Mouse (Mus musculus): ENCODE measurements around the gene Sec24a.
"Not testable (repeated sequence)": the region's sequence is repeated elsewhere in the genome, so short reads cannot be mapped to it uniquely, and the experiment has no call there.

The Sec24a gene

DNA sequence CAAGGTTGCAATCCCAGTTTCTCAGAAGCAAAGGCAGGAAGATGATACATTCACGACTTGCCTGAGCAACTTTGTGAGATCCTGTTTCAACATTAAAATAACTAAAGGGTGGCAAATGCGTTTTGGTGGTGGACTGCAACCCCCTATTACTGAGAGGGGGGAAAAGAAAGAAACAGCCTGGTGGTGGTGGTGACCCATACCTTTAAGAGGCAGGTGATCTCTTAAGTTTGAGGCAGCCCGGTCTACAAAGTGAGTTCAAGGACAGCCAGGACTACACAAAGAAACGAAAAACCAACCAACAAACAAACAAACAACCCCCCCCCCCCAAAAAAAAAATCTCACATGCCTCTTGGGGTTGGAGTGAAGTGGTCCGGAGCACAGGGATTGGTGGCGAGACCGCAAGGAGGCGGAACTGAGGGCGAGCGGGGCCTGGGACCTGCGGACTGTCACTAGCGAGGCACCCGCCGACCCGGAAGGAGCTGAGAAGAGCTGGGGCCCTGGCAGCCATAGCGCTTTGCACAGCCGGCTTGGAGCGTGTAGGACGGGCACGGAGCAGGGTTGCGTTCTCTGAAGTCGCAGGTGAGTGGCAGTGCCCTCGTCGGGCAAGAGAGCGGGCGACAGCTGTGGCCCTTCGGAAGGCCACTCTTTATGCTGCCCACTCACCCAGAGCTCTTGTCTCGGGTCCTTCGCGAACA lies at the start of gene Sec24a, which contains the start of gene Sar1b:
Sec24a (minus strand) TSS at position 422 of the 695 bp plus-strand sequence.
Sar1b (plus strand) TSS at position 475 of the 695 bp plus-strand sequence.
- peak; percentile 82 for DNase-seq

DNA sequence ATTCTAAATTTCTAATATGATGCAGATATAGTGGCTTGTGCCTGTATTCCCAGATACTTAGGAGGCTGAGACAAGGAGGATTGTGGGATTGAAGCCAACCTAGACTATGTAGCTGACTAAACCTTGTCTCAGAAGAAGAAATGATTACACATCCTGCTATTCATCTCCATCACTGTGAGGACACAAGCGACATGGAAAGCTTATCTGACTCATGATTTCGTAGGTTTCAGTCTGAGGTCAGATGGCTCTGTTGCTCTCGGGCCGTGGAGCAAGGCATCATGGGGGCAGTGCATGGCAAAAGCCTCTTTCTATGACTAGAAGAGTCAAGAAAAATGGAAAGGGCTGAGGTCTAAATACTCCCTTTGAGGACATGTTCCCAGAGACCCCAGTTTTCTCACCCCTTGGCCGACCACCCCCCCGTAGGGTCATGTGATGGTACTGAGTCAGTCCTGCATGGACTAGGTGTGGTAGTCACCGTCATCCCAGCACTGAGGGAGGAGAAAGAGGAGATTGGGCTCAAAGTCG lies 48.6 kb upstream of the Sec24a start:
- DNase-seq = no peak

DNA sequence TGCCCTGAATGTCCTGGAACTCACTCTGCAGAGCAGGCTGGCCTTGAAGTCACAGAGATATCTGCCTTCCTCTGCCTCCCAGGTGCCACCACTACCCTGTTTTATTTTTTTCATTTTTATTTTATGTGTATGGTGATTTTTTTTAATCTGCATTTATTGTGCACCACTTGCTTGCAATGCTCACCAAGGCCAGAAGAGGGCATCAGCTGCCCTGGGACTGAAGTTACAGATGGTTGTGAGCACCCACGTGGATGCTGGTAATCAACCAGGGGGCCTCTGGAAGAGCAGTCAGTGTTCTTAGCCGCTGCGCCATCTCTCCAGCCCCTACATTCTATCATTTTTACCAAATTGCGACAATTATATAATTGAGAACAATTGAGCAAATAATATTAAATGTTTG lies 47.8 kb upstream of the Sec24a start:
- no peak for DNase-seq

DNA sequence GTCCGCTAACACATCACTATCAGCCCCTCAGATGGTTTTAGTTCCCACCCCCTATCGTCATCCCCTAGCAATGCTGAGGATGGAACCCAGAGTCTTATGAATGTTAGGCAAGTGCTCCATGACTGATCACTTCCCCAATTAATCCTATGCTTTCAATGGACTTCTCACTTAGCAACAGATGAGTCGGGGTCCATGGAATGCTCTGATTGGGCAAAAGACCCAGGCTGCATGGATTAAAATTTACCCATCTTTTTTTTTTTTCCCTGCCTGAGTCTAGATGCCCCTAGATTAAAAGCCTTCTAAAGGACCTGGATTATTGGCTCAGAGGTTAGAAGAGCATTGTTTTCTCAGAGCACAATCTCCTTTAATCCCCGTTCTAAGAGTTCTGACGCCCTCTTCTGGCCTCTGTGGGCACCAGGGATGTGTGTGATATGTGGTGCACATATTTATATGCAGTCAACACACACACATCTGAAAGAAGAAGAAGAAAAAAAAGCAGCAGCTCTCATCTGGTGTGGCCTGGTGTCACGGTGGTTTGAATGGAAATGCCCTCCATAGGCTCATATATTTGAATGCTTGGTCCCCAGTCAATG lies 46.3 kb upstream of the Sec24a start:
- DNase-seq = no peak

DNA sequence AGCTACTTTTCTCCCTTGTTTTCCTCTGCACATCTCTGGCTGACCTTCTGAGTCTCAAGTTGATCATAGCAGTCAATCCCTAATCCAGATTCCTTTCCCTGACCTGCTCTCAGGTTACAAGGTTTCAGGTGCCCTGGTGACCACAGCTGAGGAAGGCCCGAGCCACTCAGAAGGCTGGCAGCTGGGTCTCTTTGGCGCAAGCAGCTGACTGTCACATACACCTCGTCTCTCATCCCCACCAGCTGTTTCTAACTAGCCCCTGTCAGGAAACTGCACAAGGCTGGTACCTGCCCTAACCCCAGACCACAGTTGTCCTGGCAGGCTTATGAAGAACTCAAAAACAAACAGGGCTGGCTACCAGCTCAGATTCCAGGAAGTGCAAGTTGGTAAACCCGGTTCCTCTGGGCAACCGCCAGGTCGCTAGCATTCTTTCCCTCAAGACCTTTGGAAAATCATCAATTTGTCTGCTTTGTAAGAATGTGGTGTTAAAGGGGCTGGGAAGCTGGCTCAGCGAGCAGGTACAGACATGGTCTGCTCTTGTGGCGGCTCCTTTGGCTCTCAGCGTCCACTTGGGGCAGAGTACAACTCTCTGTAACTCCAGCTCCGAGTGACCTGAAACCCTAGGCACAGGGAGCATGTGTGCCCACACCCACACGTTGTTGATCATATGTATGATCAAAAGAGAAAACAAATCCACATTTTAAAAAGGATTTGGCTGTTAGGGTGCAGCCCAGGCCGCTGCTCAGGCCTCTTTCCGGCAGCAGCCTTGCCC lies 43.9 kb upstream of the Sec24a start:
- DNase-seq = no peak

DNA sequence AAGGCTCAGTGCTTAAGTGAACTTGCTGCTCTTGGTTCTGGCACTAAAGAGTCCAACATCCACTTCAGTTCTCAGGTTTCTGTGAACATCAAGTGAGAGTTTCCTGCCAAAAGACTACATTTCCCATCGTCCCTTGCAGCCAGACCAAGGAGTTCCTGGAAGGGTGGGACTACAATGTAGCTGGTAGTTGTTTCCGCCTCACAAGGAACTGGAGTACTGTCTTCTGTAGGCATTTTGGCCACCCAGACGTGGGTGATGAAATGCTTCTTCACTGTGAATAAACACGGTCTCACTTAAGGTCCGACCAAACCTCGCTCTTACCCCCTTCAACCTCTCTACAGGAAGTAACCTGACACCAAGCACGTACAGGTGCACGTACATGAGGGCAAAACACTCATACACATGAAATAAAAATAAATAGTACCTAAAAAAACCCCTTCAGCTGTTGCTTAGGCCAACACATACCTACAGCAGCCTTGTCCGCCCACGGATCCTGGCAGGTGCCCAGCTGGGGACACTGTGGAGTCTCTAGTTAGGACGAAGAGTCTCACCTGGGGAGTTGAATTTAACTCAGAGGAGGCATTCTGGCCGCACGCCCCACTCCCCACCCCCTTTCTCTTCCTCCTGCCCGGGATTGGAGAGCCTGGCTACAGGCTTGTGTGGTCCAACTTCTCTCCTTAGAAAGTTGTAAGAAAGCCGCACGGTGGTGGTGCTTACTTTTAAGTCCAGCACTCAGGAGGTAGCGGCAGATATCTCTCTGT lies 42.0 kb upstream of the Sec24a start:
- DNase-seq = peak; percentile 84

DNA sequence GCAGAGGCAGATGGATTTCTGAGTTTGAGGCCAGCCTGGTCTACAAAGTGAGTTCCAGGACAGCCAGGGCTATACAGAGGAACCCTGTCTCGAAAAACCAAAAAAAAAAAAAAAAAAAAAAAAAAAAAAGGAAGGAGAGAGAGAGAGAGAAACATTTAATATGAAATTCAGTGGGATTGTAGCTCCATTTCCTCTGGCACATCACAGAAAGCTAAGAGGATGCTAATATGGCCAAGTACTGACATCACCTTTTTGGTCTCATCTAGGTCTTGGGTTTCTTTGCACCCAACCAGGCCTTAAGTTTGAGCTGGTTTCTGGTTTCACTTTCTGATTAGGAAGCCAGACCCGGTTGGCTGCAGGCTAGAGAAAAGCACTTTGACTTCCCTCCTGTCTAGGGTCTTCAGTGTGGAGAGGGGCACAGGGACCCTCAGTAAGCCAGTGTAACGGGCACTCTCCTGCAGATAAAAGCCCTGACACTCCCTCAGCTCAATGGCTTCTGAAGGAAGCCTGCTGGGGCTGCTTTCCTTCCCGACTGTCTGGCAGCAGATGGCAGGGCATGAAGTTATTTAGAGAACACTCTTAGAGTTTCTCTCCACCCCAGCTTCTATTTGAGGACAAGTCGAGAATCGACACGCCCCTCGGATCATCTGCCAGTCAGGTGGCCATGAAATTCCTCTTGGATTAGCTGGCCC lies 37.3 kb upstream of the Sec24a start:
- DNase-seq = no peak

DNA sequence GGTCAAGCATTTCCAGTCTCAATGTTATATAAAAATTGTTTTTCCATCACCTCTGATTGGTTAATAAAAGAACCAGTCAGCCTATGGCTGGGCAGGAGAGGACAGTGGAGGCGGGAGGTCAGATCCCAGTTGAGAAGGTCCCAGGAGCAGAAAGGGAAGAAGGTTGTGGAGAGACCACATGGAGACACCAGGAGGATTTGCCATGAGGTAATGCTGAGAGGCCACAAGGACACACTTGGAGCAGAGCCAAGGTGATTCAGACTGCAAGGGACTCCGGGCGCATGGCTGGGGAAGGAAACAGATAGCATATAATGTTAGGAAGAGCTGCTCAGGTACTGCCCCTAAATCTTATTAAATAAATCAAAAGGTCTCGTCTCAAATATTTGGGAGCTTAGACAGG lies 32.8 kb upstream of the Sec24a start:
- DNase-seq = no peak

DNA sequence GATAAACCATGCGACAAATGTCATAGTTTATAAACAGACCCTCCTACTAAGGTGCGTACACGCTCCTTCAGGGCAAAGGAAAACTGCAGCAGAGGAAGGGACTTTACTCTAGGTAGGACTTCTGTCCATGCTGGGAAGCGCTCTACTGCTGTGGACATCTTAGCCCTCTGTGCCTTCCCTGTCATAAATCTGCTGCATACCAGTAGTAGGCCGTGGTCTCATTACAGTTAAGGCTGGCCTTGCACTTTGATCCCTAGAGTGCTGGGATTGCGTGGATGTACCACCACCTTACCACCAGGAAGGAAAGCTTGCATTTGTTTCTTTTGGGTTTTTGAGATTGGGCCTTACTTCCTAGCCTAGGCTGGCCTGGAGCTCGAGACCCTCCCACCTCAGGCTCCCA lies 27.2 kb upstream of the Sec24a start:
- DNase-seq = no peak

DNA sequence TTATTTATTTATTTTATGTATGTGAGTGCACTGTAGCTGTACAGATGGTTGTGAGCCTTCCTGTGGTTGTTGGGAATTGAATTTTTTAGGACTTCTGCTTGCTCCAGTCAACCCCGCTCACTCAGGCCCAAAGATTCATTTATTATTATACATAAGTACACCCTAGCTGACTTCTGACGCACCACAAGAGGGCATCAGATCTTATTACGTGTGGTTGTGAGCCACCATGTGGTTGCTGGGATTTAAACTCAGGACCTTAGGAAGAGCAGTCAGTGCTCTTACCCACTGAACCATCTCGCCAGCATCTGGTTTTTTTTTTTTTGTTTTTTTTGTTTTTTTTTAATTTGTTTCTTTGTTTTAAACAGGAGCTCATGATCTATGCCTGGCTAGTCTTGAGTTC lies 26.3 kb upstream of the Sec24a start:
- DNase-seq = not testable (repeated sequence)

DNA sequence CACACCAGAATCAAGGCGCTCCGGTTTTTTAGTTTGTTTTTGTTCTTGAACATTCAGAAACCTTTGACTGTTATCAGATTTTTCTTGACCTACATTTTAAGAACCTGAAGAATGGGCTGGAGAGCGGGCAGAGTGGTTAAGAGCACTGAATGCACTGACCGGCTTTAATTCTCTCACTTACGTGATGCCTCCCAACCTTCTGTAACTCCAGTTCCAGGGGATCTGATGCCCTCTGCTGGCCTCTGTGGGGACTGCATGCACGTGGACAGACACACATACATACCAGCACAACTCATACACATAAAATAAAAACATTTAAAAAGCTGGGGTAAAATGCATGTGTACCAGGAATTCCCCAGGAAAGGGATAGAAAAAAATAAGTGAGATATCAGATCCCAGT lies 22.5 kb upstream of the Sec24a start:
- DNase-seq = no peak

DNA sequence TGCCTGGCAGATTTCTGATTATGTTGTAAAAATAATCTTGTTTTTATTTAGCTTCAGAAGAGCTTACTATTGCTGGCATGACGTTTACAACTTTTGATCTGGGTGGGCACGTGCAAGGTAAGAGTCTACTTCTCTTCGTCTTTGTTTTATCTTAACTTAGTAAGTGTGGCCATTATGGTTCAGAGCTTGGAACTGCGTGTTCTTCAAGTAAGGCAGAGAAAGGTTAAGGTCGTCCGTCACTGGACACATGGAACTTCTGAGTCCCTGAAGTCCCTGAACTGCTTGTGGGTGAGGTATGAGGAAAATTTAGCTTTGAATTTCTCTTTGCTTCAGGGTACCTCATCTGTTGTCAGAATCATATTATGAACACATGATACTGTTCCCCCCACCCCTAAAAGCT lies 19.3 kb upstream of the Sec24a start:
- no peak for DNase-seq

DNA sequence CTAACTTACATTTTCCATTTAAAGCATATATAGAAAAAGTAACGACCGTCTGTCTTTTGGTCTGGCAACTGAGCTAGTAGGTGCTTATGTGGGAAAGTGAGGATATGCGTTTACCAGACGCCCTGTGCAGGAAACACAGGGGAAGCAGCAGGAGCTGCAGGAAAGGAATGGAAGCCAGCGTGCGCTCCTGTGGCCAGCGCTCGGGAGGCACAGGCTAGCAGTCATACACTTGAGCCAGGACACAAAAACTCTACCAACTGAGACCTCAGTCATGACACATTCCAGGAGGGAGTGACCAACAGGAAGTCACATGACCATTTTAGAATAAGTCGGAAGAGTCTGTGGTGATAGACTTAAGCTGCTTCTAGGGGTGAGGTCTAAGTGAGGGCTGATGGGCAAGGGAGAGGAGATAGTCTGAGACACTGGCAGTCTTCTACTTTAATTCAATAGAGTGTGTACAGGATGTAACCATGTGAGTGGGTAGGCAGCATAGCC lies 17.4 kb upstream of the Sec24a start:
- DNase-seq = no peak

DNA sequence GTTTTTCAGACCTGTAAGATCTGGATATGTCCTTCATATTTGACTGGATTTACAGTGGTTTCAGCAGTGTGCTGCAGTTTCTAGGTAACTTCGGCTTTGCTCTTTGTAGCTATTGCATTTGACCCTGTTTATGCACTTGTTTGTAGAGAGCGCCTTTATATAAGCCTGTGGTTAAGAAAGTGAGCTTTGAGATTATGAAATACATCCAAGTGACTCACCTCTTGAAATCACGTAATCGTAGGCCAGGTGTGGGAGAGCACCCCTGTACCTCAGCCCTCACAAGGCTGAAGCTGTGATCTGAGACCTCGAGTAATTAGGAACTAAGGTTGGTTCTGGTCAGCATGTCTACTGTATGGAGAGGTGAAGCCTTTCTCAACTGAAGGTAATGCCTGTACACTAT lies 14.0 kb upstream of the Sec24a start:
- DNase-seq = no peak

DNA sequence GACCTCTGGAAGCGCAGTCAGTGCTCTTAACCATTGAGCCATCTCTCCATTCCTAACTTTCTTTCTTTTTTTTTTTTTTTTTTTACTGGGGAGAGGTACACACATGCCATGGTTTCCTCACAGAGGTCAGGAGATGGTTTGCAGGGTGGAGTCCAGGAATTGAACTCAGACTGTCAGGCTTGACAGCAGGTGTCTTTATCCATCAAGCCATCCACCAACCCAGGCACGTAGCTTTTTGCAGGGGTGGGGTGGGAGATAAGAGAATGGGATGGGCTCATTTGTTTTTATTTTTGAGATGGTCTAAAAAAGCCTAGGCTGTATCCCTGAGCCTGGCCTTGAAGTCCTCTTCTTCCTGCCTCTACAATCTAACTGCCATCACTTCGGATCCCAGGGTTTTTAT lies 12.1 kb upstream of the Sec24a start:
- no peak for DNase-seq

DNA sequence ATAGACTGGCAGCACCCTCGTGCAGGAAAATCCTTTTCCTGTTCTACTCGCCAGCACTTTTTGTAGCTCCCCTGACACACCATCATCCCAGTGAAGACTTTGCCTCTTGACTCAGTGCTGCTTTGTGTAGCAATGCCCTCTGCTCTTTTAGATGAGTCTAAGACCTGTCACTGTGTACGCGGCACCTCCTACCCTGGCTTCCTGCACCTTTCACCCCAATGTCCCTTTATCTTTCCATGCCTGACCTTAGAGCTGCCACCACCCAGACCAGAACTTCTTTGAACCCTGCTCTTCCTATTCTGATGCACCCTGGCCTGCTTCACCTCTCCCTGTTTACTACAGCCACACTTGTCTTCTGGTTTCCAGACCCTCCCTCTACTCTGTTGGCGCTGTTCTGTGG lies 4.9 kb upstream of the Sec24a start:
- DNase-seq = no peak

DNA sequence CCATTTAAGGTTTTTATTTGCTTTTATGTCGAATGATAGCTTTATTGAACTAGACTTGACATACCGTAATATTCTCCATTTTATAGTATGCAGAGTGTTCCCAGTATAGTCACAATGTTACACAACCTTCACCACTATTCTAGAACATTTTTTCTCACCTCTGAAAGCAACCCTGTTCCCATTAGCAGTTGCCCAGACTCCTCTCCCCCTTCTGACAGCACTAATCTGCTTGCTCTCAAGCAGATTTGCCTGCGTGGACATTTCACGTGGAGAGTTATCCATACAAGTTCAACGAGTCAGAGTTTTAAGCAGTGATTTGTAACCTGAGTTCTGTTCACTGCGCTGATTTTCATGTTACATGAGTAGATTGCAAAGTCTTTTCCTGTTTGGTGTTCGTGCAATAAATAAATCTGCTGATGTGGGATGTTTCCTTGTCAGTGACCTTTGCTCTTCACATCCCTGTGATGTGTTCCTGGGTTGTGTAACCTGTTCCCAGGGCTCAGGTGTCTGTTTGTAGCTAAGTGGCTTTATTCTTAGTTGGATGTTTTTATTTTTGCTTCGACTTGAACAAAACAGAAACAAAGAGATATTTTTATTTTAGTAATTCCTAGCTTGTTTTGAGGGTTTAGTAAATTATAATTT lies 4.3 kb upstream of the Sec24a start:
- no peak for DNase-seq

DNA sequence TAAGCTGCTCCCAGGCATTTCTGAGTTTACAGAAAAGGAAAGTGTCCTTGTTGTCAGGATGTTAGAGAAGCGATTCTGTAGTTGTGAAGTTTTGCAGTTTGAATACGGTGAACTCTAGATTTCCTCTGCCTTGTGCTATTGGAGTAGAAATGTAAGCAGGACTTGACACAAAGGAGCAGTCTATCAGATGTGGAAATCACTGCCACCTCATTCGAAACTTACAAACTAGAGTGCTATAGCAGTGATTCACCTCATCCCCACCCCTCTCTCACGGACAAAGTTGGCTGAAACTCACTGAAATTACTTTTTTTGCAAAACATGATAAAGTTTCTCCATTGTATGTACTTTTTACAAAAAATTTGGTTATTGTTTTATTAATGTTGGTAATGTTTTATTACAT lies 1.4 kb upstream of the Sec24a start:
- DNase-seq = no peak

DNA sequence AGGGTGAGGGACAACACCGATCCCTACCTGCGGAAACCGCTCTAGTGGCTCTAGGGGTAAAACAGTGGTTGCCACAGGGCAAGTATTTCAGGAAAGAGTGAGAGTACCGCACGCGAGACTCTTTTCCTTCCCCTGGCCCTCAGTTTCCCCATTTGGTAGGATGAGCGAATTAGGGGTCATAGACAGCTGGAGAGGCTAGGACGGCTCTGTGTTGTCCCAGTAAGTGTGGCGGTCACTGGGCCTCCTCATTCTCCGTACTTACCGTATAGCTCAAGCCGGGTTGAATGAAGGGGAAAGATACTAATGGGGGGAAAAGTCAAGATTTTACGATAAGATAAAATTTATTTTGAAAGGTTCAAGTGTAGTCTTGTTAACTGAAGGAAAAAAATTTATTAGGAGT lies 521 bp upstream of the Sec24a start:
- DNase-seq = no peak

DNA sequence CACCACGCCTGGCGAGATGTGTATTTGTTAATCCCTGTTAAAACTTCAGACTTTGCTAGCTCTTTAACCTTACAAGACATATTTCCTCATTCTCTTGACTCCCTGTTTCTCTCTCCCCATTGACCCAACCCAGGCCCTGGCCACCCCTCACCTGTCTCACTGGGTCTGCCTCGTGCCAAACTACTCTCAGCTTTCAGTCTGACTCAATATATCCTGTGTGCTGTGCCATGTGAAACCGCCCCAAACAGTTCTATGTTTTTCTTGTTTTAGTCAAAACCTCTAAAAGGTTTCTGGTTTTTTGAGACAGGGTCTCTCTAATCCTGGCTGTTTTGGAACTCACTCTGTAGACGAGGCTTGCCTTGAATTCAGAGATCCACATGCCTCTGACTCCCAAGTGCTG lies 2.2 kb downstream of the Sec24a start:
- DNase-seq = no peak

DNA sequence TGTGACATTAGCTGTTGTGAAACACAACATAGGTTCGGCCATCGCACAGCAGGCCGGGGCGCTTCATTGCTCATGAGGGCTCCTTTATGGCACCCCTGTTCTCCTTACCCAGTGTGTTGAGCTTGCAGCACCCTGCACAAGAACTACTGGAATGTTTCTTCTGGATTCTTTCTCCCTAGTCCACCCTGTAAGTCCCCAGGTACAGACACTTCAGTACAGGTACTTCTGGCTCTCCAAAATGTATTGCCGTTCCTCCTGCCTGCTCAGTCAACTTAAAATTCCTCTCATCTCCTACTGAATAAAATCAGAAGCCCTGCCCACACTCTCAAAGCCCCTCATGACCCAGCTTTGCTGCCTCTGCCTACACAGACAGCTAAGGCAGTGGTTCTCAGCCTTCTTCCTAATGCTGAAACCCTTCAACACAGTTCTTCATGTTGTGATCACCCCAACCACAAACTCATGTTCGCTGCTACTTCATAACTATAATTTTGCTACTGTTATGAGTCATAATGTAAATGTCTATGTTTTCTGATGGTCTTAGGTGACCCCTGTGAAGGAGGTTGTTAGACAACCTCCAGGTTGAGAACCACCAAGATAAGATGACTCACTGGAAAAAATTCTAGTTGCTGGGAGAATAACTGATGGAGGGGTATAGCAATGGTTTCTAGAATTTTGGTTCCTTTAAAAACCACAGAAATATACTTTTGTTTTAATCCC lies 3.3 kb downstream of the Sec24a start:
- DNase-seq = no peak

Data from cerebellum, adult 9-11 months (tissue).